Mouse (Mus musculus) retina, embryonic 14.5 days (tissue): ENCODE data around the gene Akr1c20.

Experiments used
- DNase-seq: peaks from one replicate; pipeline ENCODE4 v3.0.0-alpha.2; 2015; ENCODE audit warnings: low spot score

Akr1c20 gene

DNA sequence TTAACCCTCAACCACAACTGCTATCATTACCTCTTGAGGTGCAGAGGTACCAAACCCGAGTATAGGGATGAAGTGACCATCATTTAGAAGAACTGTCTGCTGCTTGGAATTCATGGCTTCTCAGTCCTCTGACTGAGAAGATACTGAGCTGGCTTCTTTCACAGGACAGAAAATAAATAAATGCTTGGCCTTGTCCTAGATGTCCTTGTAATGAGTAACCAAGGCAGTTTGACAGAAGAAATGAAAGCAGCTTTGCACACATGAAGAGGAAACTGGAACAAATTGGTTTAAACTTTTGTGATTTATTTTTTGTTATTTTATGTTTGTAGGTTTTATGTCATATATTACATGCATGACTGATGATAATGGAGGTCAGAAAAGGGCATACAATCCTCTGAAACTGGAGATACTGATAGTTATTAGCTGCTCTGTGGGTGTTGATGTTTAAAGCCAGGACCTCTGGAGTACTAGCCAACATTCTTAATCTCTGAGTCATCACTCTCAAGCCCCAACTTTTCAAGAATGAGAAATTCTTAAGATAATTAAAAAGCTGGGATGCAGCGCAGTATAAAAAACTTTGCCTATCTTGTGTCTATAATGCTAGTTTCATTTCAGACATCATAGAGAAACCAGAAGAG, at the start of gene Akr1c20:
Gene Akr1c20 (minus strand): TSS at position 145 of the 638 bp plus-strand sequence.
- DNase-seq = no peak

- no peak for DNase-seq
Measured at GRCm38 (mm10) chr13:4565996-4566395, 42.9 kb upstream of the Akr1c20 start.

- DNase-seq = no peak
Measured at GRCm38 (mm10) chr13:4560500-4560899, 37.4 kb upstream of the Akr1c20 start.

DNA sequence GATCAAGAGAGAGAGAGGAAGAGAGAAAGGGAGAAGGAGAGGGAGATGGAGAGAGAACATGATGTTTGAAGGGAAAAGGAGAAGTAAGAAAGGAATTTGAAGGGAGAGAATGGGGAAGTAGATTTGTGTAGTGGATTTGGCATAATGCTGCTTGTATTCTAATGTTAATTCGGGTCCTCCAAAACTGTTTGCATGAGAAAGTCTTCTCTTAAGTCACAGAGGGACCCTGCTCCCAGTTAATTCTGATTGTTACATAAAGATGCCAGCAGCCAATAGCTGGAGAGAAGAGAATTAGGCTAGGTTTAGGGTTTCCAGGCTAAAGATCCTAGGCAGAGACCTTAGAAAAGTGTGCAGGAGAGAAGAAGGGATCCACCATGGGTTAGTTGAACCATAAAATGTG, 36.0 kb upstream of the Akr1c20 start:
- no peak for DNase-seq

DNA sequence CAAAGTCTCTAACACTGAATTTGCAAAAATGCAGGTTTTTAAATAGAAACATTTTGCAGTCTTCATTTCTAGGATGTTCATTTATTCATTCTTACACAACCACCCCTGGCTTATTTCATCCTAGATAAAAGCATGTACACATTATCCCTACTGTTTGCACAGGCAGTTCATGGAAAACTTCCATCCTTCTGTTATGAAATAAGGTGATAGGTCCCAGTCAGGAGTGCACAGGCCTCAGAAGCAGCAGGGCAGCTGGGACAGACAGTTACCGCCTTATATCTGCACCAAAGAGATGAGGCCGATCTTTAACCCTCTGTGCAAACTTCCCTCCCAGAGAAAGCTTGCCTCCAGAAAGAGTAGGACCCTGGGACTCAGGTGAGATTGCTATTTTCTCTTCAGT, 8.3 kb downstream of the Akr1c20 start:
- no peak for DNase-seq

DNA sequence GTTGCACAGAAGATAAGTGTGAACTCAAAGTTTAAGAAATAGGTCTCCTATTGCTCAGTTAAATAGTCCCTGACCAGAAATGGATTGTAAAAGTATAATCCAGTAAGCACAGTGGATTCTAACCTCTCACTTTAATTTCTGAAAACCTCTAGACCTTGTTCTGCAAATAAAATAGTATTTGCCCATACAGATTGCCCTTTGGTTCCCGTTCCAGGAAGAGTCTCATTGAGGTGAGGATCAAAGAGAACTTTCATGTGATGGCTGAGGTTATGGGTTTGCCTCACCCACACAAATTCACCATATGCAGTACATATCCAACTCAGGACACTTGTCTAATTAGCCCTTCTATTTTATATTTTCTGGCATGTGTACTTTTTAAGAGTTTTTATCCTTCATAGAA, 55.2 kb downstream of the Akr1c20 start:
- no peak for DNase-seq

DNA sequence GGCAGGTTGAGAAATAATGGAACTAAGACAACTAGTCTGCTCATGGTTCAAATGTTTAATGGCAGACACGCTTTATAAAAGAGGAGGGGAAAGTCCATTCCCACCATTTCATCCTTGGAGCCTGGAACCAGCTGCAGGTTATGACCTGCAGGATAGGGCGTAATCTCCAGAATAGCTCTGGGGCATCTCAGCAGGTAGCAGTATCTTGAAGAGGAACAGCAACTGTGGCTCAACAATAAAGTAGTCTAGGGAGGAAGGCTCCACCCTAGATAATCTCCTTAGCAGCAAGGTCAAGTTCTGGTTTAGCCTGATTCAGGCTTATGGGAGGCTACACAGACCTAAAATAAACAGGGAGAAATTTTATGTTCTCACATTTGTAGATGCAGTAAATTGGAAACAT, 57.5 kb downstream of the Akr1c20 start:
- DNase-seq = no peak
